Mouse (Mus musculus) limb, embryonic 14.5 days (tissue): ENCODE data around the gene Spaar. TPM values are rescaled to one million over a fixed set of nuclear protein-coding genes. Genes with fewer than 3 reads are reported as not detected.
"Not testable (repeated sequence)": the region's sequence is repeated elsewhere in the genome, so short reads cannot be mapped to it uniquely, and the experiment has no call there.

Source experiments
- ATAC-seq: fragments of 200-750 bp; cut with Nextera tagmentation; 2 replicates; pipeline ENCODE4 v1.8.0; 2017; ENCODE audit warnings: low read depth, moderate number of reproducible peaks, moderate TSS enrichment; ENCODE audit not compliant: low FRiP score
- DNase-seq: peaks from one replicate; pipeline ENCODE4 v3.0.0-alpha.2; 2015; ENCODE audit warnings: low spot score
- H3K27ac ChIP-seq: fragments of 300-500 bp; sonication (generic); replicated peaks from 2 replicates; pipeline ENCODE4 v1.5.1; 2014; ENCODE audit warnings: low read depth, mild to moderate bottlenecking, low read length, moderate library complexity, mixed read lengths
- H3K27me3 ChIP-seq: fragments of 300-500 bp; sonication (generic); 2 replicates; pipeline ENCODE4 v1.6.1; 2014; ENCODE audit warnings: low read length, mixed read lengths; ENCODE audit not compliant: control insufficient read depth, insufficient read depth
- H3K36me3 ChIP-seq: fragments of 300-500 bp; sonication (generic); 2 replicates; pipeline ENCODE4 v1.6.1; 2014; ENCODE audit warnings: mild to moderate bottlenecking, low read length, moderate library complexity, mixed read lengths; ENCODE audit not compliant: control insufficient read depth, insufficient read depth
- H3K4me1 ChIP-seq: fragments of 300-500 bp; sonication (generic); 2 replicates; pipeline ENCODE4 v1.6.1; 2014; ENCODE audit warnings: antibody characterized with exemption, low read length, mixed read lengths; ENCODE audit not compliant: control insufficient read depth, insufficient read depth
- H3K4me2 ChIP-seq: fragments of 300-500 bp; sonication (generic); replicated peaks from 2 replicates; pipeline ENCODE4 v1.6.1; 2014; ENCODE audit warnings: low read depth, mild to moderate bottlenecking, low read length, moderate library complexity; ENCODE audit not compliant: severe bottlenecking
- H3K4me3 ChIP-seq: fragments of 300-500 bp; sonication (generic); replicated peaks from 2 replicates; pipeline ENCODE4 v1.5.1; 2014; ENCODE audit warnings: low read length
- H3K9ac ChIP-seq: fragments of 300-500 bp; sonication (generic); 2 replicates; pipeline ENCODE4 v1.6.1; 2014; ENCODE audit warnings: mild to moderate bottlenecking, low read depth, low read length, moderate library complexity; ENCODE audit not compliant: severe bottlenecking
- H3K9me3 ChIP-seq: fragments of 300-500 bp; sonication (generic); 2 replicates; pipeline ENCODE4 v1.6.1; 2016; ENCODE audit warnings: low read length; ENCODE audit not compliant: control insufficient read depth
- POLR2A ChIP-seq: fragments of 200-500 bp; IDR thresholded peaks from 2 replicates; pipeline ENCODE4 v1.8.0; 2012; ENCODE audit warnings: inconsistent platforms, mild to moderate bottlenecking, moderate library complexity, borderline replicate concordance; ENCODE audit not compliant: insufficient read depth, insufficient read length; ENCODE audit errors: extremely low read depth
- WGBS: fragments of 180-500 bp; shearing (Covaris S2); extraction: QIAGEN DNeasy Blood & Tissue Kit; methylation state at CpG from one replicate; pipeline ENCODE4 v1.1.7; 2014; 5-methylcytosine and 5-hydroxymethylcytosine counted together
- polyA plus RNA-seq, 2 experiments: library from polyadenylated mRNA; depleted of rRNA in 1 of 2; stranded (reverse) in 1 of 2; unstranded in 1 of 2; fragments of >200 nt; fragmentation: Nextera tagmentation in 1 of 2; extraction: Ambion mirVana in 1 of 2; gene quantifications; 2 replicates each; pipeline versions ENCODE4 v1.2.1 to v1.2.3; 2012 to 2014

Spaar gene
- polyA plus RNA-seq, 2 experiments: 0.10 to 1.3 TPM

DNA sequence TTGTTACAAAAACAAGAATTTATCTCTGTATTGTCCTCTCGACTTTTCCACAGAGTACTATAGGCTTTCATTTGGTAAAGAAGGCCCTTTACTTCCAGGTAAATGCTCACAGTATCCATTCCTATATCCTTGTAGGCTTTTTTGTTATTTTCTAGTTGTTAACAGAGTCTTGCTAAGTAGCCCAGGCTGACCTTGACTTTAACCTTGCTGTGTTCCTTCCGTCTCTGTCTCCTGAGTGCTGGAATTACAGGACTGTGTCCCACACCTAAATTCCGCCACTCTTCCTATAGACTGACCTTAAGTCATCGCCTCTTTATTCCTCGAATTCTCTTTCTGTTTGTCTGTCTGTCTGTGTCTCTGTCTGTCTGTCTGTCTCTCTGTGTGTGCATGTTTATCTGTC is 38.5 kb downstream of the Spaar start:
- WGBS: 81% methylated on average over 5 of the region's 5 CpGs
- TF ChIP-seq POLR2A: no peak
- no peaks in the 10 kb centered on the region for H3K36me3 ChIP-seq

DNA sequence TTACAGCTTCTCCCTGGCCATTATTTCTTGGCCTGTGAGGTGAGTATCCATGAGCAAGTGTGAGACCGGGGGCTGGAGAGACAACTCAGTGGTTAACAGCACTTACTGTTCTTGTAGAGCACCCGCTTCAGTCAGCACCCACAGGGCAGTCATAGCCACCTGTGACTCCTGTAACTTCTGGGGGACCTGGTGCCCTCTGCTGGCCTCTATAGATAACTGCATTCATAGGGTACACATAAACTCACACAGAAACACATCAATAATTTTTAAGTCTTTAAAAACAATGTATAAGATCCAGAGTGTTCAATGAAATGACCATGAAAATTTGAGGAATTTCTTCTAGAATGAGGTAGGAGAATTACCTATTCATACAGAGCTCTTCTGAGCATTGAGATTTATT is 39.5 kb downstream of the Spaar start:
- H3K9me3 ChIP-seq: no peaks in the 10 kb centered on the region
- no peak overlapping the region for H3K9ac ChIP-seq
- no peak overlapping the region for H3K4me2 ChIP-seq
- H3K36me3 ChIP-seq: no peaks in the 10 kb centered on the region
- no peak overlapping the region for H3K4me3 ChIP-seq
- DNase-seq: no peak
- no peaks in the 10 kb centered on the region for H3K27me3 ChIP-seq
- no peak for TF ChIP-seq POLR2A
- H3K27ac ChIP-seq: no peak overlapping the region
- WGBS: 94% methylated on average over 2 of the region's 2 CpGs
- H3K4me1 ChIP-seq: no peaks in the 10 kb centered on the region
- no peak for ATAC-seq

More for the DNA sequence above, 38.5 kb downstream of the Spaar start:
- no peak overlapping the region for H3K27ac ChIP-seq
- DNase-seq (no peak), ATAC-seq (no peak)
- H3K4me2 ChIP-seq: no peak overlapping the region
- H3K4me3 ChIP-seq: no peak overlapping the region
- no peaks in the 10 kb centered on the region for H3K4me1 ChIP-seq
- no peak overlapping the region for H3K9ac ChIP-seq
- H3K9me3 ChIP-seq: no peaks in the 10 kb centered on the region
- H3K27me3 ChIP-seq: no peaks in the 10 kb centered on the region

DNA sequence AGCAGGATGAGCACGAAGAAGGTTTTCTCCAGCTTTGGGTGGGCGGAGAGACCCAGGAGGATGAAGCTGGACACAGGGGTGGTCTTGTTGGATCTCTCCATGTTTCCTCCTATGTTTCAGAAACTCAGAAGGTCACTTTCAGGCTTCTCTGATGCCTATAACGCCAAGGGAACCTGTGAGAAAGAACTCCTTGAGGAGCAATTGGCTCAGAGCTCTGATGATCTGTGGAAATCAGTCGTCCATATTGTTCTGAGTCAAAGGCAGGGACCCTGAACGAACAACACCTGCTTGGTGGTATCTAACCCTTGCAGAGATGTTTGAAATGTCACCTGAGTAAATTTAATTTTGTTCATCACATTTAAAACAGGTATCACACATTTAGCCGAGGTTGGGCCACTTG is 41.1 kb downstream of the Spaar start, which contains the start of gene Olfr159:
Olfr159 (minus strand) TSS at position 101 of the 400 bp plus-strand sequence.
- H3K4me3 ChIP-seq: no peak within 1 kb of the TSS
- no peak for DNase-seq
- no peak within 1 kb of the TSS for H3K9ac ChIP-seq
- no peak within 1 kb of the TSS for H3K4me2 ChIP-seq
- H3K27ac ChIP-seq: no peak within 1 kb of the TSS
- WGBS: 81% methylated on average over 6 of the region's 6 CpGs
- no peaks in the 10 kb centered on the region for H3K4me1 ChIP-seq
- TF ChIP-seq POLR2A: no peak
- no peaks in the 10 kb centered on the region for H3K27me3 ChIP-seq
- no peak for ATAC-seq
- H3K9me3 ChIP-seq: no peaks in the 10 kb centered on the region
- no peaks in the 10 kb centered on the region for H3K36me3 ChIP-seq

DNA sequence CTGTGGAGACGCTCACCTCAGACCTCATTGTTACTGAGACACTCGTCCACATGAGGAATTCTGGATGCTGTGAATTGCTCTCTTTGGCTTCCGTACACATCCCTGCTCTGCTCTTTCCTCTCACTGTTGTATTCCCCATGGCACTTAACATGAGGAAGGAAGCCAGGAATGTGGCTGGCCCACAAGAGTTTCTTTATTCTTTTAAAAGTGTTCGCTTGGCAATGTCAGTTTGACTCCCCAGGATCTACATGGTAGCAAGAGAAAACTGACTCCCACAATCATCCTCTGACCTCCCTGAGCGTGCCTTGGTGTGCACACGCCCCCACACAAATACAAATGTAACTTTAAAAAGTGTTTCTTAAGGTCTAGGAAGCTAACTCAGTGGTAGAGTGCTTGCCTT is 41.8 kb downstream of the Spaar start:
- Histone ChIP-seq H3K4me2 (no peak overlapping the region), H3K27ac (no peak overlapping the region), H3K9me3 (no peaks in the 10 kb centered on the region), H3K4me1 (no peaks in the 10 kb centered on the region), H3K36me3 (no peaks in the 10 kb centered on the region), H3K4me3 (no peak overlapping the region), H3K9ac (no peak overlapping the region), H3K27me3 (no peaks in the 10 kb centered on the region)
- ATAC-seq (no peak), DNase-seq (no peak)
- 60% methylated on average over 6 of the region's 6 CpGs for WGBS
- no peak for TF ChIP-seq POLR2A

DNA sequence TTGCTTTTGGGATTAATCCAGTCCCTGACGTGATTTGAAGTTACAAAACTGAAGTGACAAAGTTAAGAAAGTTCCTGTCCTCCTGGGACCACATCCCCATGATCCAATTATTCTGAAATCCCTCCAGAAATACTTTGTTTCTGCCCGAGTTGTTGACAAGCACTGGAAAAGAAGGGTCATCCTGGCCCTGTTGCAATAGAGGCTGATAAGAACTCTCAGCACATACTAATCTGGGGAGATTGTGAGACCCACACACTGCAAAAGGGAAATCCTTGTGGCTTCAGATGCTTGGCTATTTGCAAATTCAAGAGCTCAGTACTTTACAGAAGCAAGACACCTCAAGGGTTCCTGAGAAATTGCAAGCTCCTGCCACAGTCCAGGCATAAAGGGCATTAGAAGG is 42.5 kb downstream of the Spaar start:
- no peaks in the 10 kb centered on the region for H3K9me3 ChIP-seq
- no peaks in the 10 kb centered on the region for H3K36me3 ChIP-seq
- ATAC-seq: no peak
- no peak overlapping the region for H3K4me3 ChIP-seq
- DNase-seq: no peak
- H3K27ac ChIP-seq: no peak overlapping the region
- 53% methylated on average over 2 of the region's 2 CpGs for WGBS
- H3K27me3 ChIP-seq: no peaks in the 10 kb centered on the region
- no peaks in the 10 kb centered on the region for H3K4me1 ChIP-seq
- TF ChIP-seq POLR2A: no peak
- no peak overlapping the region for H3K9ac ChIP-seq
- H3K4me2 ChIP-seq: no peak overlapping the region

DNA sequence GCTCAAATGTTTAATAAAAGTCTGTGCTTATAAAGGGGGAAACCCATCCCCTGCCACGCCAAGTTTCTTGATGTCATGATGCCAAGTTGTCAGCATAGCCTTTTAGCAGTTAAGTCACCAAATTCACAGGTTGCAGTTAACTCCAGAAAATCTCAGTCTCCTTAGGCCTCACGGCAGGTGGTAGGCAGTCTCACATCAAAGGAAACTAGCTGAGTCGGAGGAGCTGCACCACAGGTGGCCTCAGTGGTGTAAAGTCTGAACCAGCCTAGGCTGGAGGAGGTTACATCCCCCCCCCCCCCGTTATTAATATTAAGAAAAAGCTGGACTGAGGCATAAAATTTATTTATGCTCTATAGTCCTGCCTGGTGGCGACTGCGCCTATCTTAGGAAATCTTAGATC is 65.5 kb downstream of the Spaar start:
- 63% methylated on average over 6 of the region's 6 CpGs for WGBS
- no peak for ATAC-seq
- no peak overlapping the region for H3K27ac ChIP-seq

DNA sequence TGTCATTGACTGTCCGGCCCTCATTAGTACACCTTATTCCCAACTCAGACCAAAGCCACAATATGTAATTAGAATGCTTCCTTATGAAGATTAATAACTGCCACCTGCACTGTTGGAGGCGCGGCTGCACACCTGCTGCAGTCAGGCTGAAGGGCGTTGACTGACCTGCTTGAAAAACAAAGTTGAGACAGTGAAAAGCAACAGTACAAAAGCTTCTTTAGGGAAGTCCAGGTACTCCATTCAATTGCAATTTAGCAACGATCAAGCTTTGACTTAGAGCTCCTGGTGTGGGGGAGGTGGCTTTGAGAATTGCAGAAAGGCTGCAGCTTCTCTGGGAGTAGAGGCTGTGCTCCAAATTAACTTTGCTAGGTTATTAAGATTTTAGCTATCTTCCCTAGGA is 66.0 kb downstream of the Spaar start:
- H3K36me3 ChIP-seq, H3K27me3 ChIP-seq, H3K4me1 ChIP-seq, H3K27ac ChIP-seq, H3K4me3 ChIP-seq, H3K9me3 ChIP-seq, H3K9ac ChIP-seq, H3K4me2 ChIP-seq, ATAC-seq, DNase-seq: not testable (repeated sequence)
- 82% methylated on average over 5 of the region's 5 CpGs for WGBS

More for the DNA sequence above, 65.5 kb downstream of the Spaar start:
- no peak overlapping the region for H3K4me2 ChIP-seq
- H3K9me3 ChIP-seq: no peaks in the 10 kb centered on the region
- TF ChIP-seq POLR2A: no peak
- no peaks in the 10 kb centered on the region for H3K27me3 ChIP-seq
- no peaks in the 10 kb centered on the region for H3K36me3 ChIP-seq
- H3K4me3 ChIP-seq: no peak overlapping the region
- DNase-seq: no peak
- H3K4me1 ChIP-seq: no peaks in the 10 kb centered on the region
- H3K9ac ChIP-seq: no peak overlapping the region
